Mouse (Mus musculus): Measurements from ENCODE around the gene Ndc1.
"Not testable (repeated sequence)": the region's sequence is repeated elsewhere in the genome, so short reads cannot be mapped to it uniquely, and the experiment has no call there.

The Ndc1 gene

DNA sequence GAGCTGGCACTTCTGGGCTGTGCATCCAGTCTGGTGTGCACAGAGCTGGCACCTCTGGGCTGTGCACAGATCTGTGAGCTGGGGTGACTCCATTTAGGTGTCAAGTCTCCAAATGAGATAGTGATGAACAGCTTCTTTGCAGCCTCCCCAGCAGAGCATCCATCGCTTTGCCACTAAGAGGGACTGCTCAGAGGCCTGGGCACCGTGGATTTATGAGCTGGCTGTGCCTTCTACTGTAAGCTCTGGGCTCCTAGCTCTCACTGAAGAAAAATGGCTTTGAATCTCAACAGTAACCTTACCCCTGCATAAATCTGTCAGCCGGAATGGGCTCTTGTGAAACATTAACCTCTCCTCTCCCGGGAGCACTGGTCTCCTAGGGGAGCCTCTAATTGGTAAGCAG lies 13.0 kb upstream of the Ndc1 start:
- ChIA-PET POLR2A (interaction anchor here in 3 of 4 experiments (0.6 to 1.5 kb wide), 7 partner anchors 8 to 176 kb away, joined by 3 to 9 read pairs (median 3); partner anchors contain the start of gene Tmem59 (in 1 of the 3)), CTCF (interaction anchor here in 2 of 4 experiments (0.6 to 1.1 kb wide), 5 partner anchors 9 to 741 kb away, joined by 3 to 13 read pairs (median 3); no protein-coding TSS in a partner anchor)

DNA sequence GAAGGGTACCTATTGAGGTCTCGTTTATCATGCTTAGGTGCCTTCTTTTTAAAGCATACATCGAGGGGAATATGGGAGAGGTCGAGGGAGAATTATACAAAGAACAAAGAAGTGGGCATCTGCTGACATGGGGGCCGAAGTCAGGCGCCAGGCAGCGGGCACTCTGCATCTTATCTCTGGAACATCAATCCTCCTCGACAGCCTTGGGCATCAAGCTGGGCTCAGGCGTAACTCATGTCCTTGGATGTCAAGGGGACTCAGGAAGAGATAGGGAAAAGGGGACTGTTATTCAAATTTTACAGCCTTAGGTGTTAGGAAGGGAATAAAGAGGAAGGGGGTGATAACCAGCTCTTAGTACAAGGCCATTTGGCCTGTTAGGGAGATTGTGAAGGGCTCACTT lies 10.4 kb upstream of the Ndc1 start:
- CTCF ChIA-PET: not testable (repeated sequence)
- POLR2A ChIA-PET: interaction anchor here in 1 of 4 experiments (0.6 kb wide), 1 partner anchor 177 kb away, joined by 3 read pairs; no protein-coding TSS in a partner anchor

DNA sequence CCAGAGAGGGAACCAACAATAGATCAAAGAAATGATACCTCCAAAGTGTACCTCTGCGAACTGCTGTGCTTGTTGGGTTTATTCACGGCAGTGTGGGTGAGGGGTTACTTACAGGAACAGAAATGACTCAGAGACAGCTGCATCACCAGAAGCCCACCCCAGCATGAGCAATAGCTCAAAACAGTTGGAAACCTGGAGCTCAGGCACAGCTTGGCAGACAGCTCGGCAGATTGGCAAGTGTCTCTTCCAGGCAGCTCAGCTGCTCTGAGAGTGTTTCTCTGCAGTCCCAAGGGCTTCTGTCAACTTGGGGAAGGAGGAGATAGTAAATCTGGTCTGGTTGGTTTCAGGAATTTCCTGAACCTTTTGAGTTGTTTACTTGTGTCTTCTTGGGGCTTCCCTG lies 9.1 kb upstream of the Ndc1 start:
- POLR2A ChIA-PET: interaction anchor here in 1 of 4 experiments (1.4 to 2.1 kb wide), 2 partner anchors 9 to 23 kb away, joined by 3 to 6 read pairs; no protein-coding TSS in a partner anchor
- CTCF ChIA-PET: no interaction called here

DNA sequence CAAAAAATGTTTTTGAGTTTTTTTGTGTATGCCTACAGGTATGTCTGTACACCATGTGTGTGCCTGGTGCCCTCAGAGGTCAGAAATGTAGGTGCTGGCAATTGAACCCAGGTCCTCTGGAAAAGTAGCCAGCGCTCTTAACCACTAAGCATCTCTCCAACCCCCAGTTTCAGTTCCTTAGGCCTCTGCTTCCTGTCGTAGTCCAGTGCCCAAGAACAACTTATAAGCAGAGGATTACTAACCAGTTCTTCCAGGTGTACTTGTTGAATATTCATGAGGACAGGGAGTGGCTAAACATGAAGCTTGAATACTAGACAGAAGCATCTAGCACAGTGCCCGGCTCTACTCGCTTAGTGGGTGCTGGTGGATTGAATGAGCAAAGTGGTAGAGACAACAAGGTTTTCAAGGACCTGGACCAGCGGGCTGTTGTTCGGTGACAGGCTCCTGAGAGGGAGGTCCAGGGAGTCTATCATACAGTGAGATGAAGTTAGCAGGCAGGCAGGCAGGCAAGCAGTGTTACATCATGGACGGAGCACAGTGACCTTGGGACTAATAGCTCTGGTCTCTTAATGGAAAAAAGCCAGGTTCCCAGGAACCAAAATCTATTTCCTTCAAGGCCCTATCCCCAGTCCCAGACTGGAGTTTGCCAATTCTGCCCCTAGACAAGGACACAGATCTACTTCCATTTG lies 7.0 kb upstream of the Ndc1 start:
- POLR2A ChIA-PET: interaction anchor here in 1 of 4 experiments (1.1 to 2.1 kb wide), 3 partner anchors 9 to 182 kb away, joined by 3 to 6 read pairs (median 4); partner anchors contain the start of genes Tceanc2 and Tmem59
- CTCF ChIA-PET: no interaction called here

DNA sequence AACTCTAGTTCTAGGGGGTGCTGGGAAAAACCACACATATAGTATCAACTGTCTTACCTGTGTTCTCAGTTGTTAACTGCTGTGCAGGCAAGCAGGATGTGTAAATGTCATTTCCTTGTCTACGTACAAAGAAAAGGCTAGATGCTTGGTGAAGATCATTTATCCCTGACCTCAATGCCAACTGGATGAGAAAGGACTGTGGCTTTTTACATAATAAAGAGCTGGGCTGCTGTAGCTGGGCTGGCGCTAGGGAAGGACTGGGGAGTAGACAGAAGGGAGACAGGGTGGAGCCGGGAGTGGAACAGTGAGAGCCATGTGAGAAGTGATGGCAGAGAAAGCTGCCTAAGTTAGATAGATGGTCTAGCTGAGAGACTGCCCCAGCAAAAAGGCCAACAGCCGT lies 4.8 kb upstream of the Ndc1 start:
- CTCF ChIA-PET: interaction anchor here in 3 of 4 experiments (0.6 to 2.9 kb wide), 8 partner anchors 8 to 112 kb away, joined by 3 to 16 read pairs (median 3); no protein-coding TSS in a partner anchor

DNA sequence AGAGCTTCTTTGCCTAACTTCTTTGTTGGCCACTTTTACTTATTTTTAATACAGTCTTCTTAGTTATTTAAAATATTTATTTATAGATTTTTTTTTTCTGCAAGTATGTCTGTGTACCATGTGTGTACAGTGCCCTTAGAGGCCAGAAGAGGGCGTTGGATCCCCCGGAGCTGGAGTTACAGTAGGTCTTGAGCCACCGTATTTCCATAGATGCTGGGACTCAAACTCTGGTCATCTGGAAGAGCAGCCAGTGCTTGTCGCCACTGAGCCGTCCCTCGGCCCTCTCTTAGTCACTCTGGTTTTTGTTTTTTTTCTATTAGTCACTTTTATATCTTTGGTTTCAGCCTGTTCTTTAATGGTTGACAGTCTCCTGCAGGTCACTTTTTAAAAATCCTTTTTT lies 4.0 kb upstream of the Ndc1 start:
- ChIA-PET POLR2A (interaction anchor here (0.6 to 2.3 kb wide), 26 partner anchors 8 to 320 kb away, joined by 3 to 14 read pairs (median 3); partner anchors contain the start of genes Dmrtb1 (in 1 of the 4), Tceanc2 (in 1 of the 4), Tmem59 (in 1 of the 4) and Yipf1 (in 1 of the 4)), CTCF (interaction anchor here (0.6 to 2.9 kb wide), 10 partner anchors 9 to 1238 kb away, joined by 3 to 16 read pairs (median 4); no protein-coding TSS in a partner anchor)

More for the DNA sequence above, 4.8 kb upstream of the Ndc1 start:
- POLR2A ChIA-PET: interaction anchor here (0.6 to 2.3 kb wide), 41 partner anchors 8 to 830 kb away, joined by 3 to 14 read pairs (median 3); partner anchors contain the start of genes Tmem59 (in 3 of the 4), Tceanc2 (in 2 of the 4), Dmrtb1 (in 1 of the 4) and Hspb11 (in 1 of the 4)

DNA sequence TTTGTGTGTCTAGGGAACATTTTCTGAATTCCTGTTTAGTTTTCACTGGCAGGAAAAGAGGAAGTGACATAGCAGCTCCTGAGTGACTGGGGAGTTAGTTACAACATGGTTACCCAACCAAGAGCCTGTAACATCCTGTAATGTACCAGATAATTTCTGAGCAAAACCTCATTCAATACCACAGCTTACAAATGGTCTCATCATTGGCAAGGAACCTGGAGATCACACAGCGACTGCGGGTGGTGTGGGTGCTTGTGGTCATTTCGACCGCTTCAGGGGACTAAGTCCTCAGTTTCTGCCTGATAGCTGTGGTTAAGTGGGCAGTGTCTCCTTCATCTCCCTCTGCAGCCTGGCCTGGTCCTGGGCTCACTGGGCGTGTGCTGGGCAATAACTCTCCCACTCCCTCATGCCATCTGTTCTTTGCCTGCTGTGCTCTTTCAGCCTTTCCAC lies 3.4 kb upstream of the Ndc1 start:
- ChIA-PET POLR2A (interaction anchor here in 2 of 4 experiments (1.3 to 2.1 kb wide), 5 partner anchors 10 to 58 kb away, joined by 3 to 8 read pairs (median 5); no protein-coding TSS in a partner anchor), CTCF (interaction anchor here in 3 of 4 experiments (1.2 to 2.9 kb wide), 6 partner anchors 9 to 22 kb away, joined by 3 to 16 read pairs (median 4); no protein-coding TSS in a partner anchor)

DNA sequence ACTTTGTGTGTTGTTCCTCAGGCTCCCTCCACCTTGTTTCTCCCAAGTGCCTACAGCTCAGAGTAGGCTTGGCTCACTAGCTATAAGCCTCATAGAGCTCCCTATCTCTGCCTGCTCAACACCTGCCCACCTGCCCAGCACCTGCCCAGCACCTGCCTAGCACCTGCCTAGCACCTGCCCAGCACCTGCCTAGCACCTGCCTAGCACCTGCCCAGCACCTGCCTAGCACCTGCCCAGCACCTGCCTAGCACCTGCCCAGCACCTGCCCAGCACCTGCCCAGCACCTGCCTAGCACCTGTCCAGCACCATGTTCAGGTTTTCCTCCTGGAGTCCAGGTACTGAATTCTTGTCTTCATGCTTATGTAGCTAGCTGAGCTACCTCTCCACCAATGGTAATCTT lies 1.2 kb upstream of the Ndc1 start:
- ChIA-PET POLR2A (interaction anchor here in 2 of 4 experiments (0.8 to 2.3 kb wide), 9 partner anchors 10 to 284 kb away, joined by 3 to 9 read pairs (median 3); partner anchors contain the start of genes Hspb11 (in 1 of the 2) and Lrrc42 (in 1 of the 2)), CTCF (interaction anchor here in 1 of 4 experiments (0.7 kb wide), 1 partner anchor 258 kb away, joined by 4 read pairs; no protein-coding TSS in a partner anchor)

DNA sequence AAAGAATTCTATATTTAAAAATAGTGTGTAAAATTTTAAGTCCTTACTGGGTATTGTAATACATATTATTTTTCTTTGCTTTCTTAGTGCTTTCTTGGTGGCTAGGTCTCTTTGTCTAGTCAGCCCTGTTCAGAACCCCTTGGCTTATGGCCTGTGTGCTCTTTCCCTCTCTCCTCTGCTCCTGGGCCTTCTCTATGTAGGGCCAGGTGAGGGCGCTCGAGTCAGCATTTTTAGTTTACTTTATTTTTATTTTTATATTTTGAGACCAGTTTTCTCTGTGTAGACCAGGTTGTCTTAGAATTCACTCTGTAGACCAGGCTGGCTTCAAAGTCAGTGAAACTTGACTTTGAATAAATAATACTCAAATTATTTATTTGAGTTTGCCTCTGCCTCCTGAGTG lies 4.7 kb downstream of the Ndc1 start:
- CTCF ChIA-PET: no interaction called here

DNA sequence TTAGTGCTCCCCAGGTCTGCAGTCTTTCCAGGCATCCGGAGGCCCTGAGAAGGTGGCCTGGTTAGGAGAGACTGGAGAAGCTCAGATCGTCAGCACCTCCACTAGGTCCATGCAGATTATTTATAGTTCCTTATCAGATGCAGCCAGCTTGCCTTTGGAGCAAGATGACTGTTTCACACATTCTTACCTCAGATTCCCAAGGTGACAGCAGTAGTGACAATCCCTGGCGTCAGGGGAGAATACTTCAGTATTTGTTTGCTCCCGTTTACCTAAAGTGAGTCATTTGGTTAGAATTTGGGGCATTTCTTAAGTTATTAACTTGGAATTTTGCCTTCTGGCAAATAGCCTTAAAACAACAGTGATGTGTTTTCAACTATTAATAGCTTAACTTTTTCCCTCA lies 7.1 kb downstream of the Ndc1 start:
- CTCF ChIA-PET: interaction anchor here in 1 of 4 experiments (1.1 to 1.3 kb wide), 2 partner anchors 79 to 327 kb away, joined by 3 to 6 read pairs; no protein-coding TSS in a partner anchor
- POLR2A ChIA-PET: interaction anchor here in 3 of 4 experiments (0.6 to 2.9 kb wide), 14 partner anchors 11 to 196 kb away, joined by 3 to 24 read pairs (median 4); partner anchors contain the start of gene Tmem59 (in 1 of the 3)

More for the DNA sequence above, 4.7 kb downstream of the Ndc1 start:
- POLR2A ChIA-PET: interaction anchor here in 1 of 4 experiments (1.0 to 1.6 kb wide), 2 partner anchors 10 to 20 kb away, joined by 3 to 5 read pairs; no protein-coding TSS in a partner anchor

DNA sequence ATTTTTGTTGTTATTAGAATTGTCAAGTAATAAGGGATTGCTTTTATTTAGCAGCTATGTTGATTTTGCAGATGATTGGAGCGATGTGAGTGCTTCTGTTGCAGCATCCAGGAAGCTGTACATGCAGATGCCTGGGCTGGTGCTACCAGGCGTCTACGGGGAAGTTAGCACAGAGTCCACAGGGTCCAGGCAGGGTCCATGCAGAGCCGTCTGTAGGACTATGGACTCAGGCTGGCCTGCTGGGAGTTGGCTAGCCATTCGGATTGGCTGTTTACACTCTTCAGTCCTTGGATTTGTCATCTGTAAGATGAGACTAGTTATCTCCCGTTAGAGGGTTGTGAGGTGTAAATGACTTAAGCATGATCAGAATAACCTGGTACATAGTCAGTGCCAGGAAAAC lies 11.4 kb downstream of the Ndc1 start:
- ChIA-PET POLR2A (interaction anchor here (0.6 to 1.7 kb wide), 10 partner anchors 8 to 1123 kb away, joined by 3 to 9 read pairs (median 5); no protein-coding TSS in a partner anchor), CTCF (interaction anchor here in 1 of 4 experiments (0.6 kb wide), 1 partner anchor 572 kb away, joined by 3 read pairs; no protein-coding TSS in a partner anchor)

DNA sequence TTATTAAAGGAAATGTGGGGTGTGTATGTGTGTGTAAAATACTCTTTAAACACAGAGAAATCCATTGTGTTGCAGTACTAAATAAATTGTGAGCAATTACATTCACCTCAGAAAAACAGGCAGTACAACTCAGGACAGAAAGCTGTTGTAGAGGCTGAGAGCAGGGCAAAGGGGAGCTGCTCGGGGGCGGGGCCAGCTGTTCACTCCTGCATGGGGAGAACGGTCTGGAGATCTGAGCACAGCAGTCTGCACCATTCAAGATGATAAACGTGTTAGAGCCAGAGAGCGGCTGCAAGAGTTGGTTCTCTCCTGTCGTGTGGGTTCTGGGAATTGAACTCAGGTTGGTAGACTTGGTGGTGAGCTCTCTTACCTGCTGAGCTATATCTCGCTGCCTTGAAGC lies 13.3 kb downstream of the Ndc1 start:
- POLR2A ChIA-PET: interaction anchor here in 3 of 4 experiments (0.6 to 2.3 kb wide), 10 partner anchors 10 to 833 kb away, joined by 3 to 8 read pairs (median 3); partner anchors contain the start of gene Ndc1 (in 1 of the 3)
- CTCF ChIA-PET: interaction anchor here in 1 of 4 experiments (0.6 to 0.9 kb wide), 3 partner anchors 26 to 763 kb away, joined by 3 read pairs; no protein-coding TSS in a partner anchor

DNA sequence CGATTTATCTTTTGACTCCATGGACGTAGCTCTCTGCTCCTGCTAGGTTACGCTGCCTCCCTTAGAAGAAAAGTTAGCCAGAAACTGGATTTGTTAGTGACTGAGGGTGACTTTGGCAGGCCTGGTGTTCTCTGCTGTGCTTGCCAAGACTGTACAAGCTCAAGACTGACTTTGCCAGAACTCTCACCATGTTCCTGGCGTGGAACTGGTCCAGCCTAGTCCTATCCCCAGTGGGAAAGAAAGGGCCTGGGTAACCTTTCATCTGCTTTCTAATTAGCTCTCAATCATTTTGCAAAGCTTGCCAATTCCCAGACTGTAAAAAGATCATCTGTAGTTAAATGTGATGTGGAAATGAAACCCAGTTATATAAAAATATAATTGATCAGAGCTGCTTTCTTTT lies 19.5 kb downstream of the Ndc1 start:
- POLR2A ChIA-PET: interaction anchor here (0.6 to 4.4 kb wide), 10 partner anchors 9 to 41 kb away, joined by 3 to 24 read pairs (median 4); no protein-coding TSS in a partner anchor
- CTCF ChIA-PET: interaction anchor here in 1 of 4 experiments (0.7 kb wide), 1 partner anchor 587 kb away, joined by 3 read pairs; no protein-coding TSS in a partner anchor

DNA sequence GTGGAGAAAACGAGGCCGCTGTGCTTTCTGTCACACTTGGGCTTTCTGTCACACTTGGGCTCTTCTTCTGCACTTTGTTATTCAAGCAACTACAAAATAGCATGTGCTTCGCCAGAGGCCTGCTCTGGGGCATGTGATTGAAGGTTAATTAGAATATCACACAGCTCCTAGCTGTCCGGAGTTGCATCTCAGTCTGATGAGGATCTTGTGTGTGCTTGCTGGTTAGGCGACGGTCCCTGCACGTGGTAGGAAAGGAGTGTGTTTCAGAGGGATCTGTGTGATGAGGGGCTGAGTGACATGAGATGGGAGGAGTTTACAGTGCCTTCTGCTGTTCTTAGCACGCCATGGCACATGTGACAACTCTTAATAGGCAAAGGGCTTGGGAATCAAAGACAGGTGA lies 19.9 kb downstream of the Ndc1 start:
- CTCF ChIA-PET: no interaction called here

DNA sequence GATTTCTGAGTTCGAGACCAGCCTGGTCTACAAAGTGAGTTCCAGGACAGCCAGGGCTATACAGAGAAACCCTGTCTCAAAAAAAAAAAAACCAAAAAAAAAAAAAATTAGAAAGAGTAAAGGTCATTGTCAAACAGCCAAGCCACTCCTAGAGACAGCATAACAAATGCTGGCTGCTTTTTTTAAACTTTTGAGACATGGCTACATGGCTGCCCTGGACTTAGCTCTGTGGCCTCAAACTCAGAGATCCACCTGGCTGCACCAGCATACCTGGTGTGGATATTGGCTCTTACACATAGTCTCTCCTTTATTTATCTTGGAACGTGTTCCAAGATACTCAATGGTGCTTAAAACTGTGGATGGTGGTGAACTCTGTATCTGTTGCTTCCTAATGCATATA lies 20.7 kb downstream of the Ndc1 start:
- ChIA-PET POLR2A (interaction anchor here in 2 of 4 experiments (0.7 to 1.6 kb wide), 2 partner anchors 13 to 20 kb away, joined by 3 to 4 read pairs; no protein-coding TSS in a partner anchor), CTCF (no interaction called here)

More for the DNA sequence above, 19.9 kb downstream of the Ndc1 start:
- POLR2A ChIA-PET: interaction anchor here in 3 of 4 experiments (0.8 to 4.4 kb wide), 8 partner anchors 9 to 21 kb away, joined by 3 to 24 read pairs (median 4); no protein-coding TSS in a partner anchor

DNA sequence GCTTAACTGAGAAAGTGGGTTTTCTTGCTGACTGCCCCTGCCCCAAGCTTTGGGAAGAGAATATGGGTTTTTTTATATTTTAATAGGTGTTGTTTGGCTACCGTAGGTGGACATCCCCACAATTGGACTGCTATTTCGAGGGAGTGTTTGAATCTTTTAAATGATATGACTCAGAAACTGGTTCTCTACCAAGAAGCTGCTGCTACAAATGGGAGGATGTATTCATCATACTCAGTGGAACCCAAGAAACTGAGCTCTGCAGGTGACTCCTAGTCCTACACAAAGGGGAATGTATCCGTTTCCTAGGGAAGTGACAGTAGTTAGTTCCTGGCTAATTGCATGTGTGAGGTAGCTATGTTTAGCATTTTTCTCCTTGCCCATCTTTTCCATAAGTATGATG lies 21.8 kb downstream of the Ndc1 start:
- ChIA-PET CTCF (no interaction called here), POLR2A (interaction anchor here in 2 of 4 experiments (1.0 to 1.7 kb wide), 5 partner anchors 13 to 21 kb away, joined by 3 to 6 read pairs (median 4); no protein-coding TSS in a partner anchor)

DNA sequence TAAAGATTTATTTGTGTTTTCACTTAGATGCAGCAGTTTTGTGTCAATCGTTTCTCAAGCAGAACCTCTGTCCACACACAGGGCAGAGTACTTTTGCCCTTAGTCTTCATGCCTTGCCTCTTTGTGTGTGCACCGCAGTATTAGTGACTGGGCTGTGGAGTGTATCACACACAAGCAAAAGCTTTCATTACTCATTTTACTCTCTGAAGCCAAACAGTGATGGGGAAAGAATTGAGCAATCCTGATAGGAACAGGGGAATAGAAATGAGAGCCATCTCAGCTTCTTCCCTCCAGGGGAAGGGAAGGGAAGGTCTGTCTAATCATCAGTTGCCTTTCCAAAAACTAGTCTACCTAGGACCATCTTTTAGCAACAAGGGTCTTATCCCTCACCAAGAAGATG lies 26.2 kb downstream of the Ndc1 start:
- ChIA-PET CTCF (interaction anchor here in 1 of 4 experiments (0.5 kb wide), 1 partner anchor 20 kb away, joined by 3 read pairs; no protein-coding TSS in a partner anchor), POLR2A (interaction anchor here in 2 of 4 experiments (0.7 to 4.0 kb wide), 4 partner anchors 9 to 12 kb away, joined by 3 to 15 read pairs (median 3); no protein-coding TSS in a partner anchor)

DNA sequence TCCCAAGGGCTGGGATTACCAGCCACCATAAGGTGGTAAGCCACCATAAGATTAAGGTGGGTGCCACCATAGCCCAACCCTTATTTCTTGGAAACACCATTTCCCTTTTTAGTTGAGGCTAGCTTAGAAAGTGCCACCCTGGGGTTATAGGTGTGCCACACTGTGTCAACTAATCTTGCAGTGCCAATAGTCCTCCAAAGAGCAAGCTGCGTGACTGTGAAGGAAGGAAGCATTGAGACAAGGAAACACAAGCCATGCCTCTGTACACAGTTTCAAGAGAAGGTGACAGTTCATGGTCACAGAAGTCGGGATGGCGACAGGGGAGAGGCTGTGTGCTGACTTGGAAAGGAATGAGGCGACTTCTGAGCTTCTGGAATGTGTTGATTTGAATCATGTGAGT lies 52.6 kb downstream of the Ndc1 start:
- CTCF ChIA-PET: interaction anchor here in 3 of 4 experiments (0.6 to 1.6 kb wide), 3 partner anchors 232 to 612 kb away, joined by 3 to 4 read pairs (median 3); no protein-coding TSS in a partner anchor

More for the DNA sequence above, 52.6 kb downstream of the Ndc1 start:
- POLR2A ChIA-PET: interaction anchor here in 1 of 4 experiments (0.6 kb wide), 1 partner anchor 527 kb away, joined by 3 read pairs; no protein-coding TSS in a partner anchor
